Comparison of ENCODE assay signal across 8 mouse cellular contexts in the genomic region with DNA sequence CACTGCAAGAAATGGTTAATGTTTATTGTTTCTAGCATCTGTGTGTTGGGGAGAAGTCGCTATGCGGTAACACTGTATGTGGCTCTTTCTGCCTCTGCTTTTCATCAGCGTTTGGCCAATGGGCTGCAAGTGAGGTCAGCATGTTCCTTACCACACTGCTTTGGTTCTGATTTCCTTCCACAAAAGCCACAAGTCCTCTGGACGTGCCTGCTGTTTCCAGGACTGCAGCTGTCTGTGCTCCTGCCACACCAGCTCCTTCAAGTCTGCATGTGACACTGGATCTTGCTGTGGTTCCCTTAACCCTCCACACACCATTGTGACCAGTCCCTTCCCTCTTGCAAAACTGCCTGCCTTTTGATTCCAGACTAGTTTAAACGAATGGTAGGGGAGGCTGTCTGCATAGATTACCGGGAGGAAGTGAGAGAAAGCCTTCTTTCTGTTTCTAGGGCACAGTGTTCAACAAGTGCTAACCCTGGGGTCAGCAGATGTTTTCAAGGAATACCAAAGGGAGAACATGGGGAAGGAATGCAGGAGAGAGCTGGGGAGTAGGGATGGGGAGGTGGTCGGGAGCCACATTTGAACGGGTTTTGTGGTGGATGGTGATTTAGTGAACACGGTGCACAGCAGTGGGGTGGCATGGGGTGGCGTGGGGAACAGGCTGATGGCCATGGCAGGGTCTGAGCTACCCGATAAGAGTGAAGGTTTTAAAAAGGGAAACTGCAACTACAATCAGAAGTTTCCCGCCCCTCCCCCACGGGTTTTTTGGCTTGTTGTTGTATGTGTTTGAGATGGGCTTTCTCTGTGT. TPM values are rescaled to one million over a fixed set of nuclear protein-coding genes. Genes with fewer than 3 reads are reported as not detected.
DNase-seq lines count a peak whose midpoint lies in the region; ATAC-seq and TF ChIP-seq lines count a peak whose summit lies in the region.

No protein-coding gene starts in this region.

- peak overlapping the region; percentile 23 for H3K9ac ChIP-seq in forebrain, embryonic 13.5 days
- peak overlapping the region; percentile 76 for H3K9ac ChIP-seq in hindbrain, embryonic 13.5 days
- peak overlapping the region; percentile 50; the same call in 1 of the 2 replicates for H3K9ac ChIP-seq in midbrain, embryonic 15.5 days

- TF ChIP-seq CTCF in thymus, adult 2 months (IDR thresholded peaks at IDR 0.05; ENCODE audit: borderline replicate concordance, control insufficient read depth, extremely low read depth, insufficient read depth, low read length, poor library complexity) = no peak

- H3K9me3 ChIP-seq in forebrain, embryonic 13.5 days (replicated peaks) = no peaks in the 10 kb centered on the region
- H3K9me3 ChIP-seq in hindbrain, embryonic 13.5 days = no peaks in the 10 kb centered on the region
- no peaks in the 10 kb centered on the region for H3K9me3 ChIP-seq in midbrain, embryonic 15.5 days

- no peak for TF ChIP-seq POLR2A in thymus, adult 2 months (IDR thresholded peaks at IDR 0.05; ENCODE audit: control insufficient read depth, extremely low read depth, insufficient read depth, low read length, poor library complexity)

- H3K27ac ChIP-seq in forebrain, embryonic 13.5 days = peak overlapping the region; percentile 100
- peak overlapping the region; percentile 100 for H3K27ac ChIP-seq in hindbrain, embryonic 13.5 days
- H3K27ac ChIP-seq in midbrain, embryonic 15.5 days = peak overlapping the region; percentile 99
- peak overlapping the region; percentile 71 for H3K27ac ChIP-seq in thymus, adult 2 months (ENCODE audit: control insufficient read depth, insufficient read depth, low read length)

- H3K27me3 ChIP-seq in forebrain, embryonic 13.5 days = no peaks in the 10 kb centered on the region
- no peaks in the 10 kb centered on the region for H3K27me3 ChIP-seq in hindbrain, embryonic 13.5 days
- no peaks in the 10 kb centered on the region for H3K27me3 ChIP-seq in midbrain, embryonic 15.5 days (replicated peaks)
- H3K27me3 ChIP-seq in thymus, adult 2 months (ENCODE audit: control insufficient read depth, insufficient read depth, low read length) = no peaks in the 10 kb centered on the region

- peak overlapping the region; percentile 64 for H3K4me2 ChIP-seq in forebrain, embryonic 13.5 days
- peak overlapping the region; percentile 55 for H3K4me2 ChIP-seq in hindbrain, embryonic 13.5 days
- peak overlapping the region; percentile 55 for H3K4me2 ChIP-seq in midbrain, embryonic 15.5 days

- peak; percentile 51 to 57 for DNase-seq in cerebellum, postnatal 10 days
- no peak for DNase-seq in cerebellum, adult 11 months
- DNase-seq in T-cell, adult 2 months (ENCODE audit: low spot score) = peak; percentile 68
- DNase-seq in liver = peak; percentile 31
- peak; percentile 48 for DNase-seq in thymus, adult 2 months

- peaks cover 39% of the 10 kb centered on the region for H3K4me1 ChIP-seq in forebrain, embryonic 13.5 days
- H3K4me1 ChIP-seq in hindbrain, embryonic 13.5 days (replicated peaks) = peaks cover 40% of the 10 kb centered on the region
- H3K4me1 ChIP-seq in midbrain, embryonic 15.5 days = peaks cover 42% of the 10 kb centered on the region
- H3K4me1 ChIP-seq in thymus, adult 2 months (replicated peaks; ENCODE audit: control insufficient read depth, insufficient read depth, low read length) = peaks cover 23% of the 10 kb centered on the region

- peak; percentile 20; the same call in 1 of the 2 replicates for ATAC-seq in forebrain, embryonic 13.5 days
- 0 out of 2 replicates have a peak, but pooled peaks have one; percentile 19 for ATAC-seq in hindbrain, embryonic 13.5 days (ENCODE audit: low FRiP score)
- peak; percentile 22 for ATAC-seq in midbrain, embryonic 15.5 days (replicated peaks)

- no peak overlapping the region for H3K4me3 ChIP-seq in forebrain, embryonic 13.5 days
- H3K4me3 ChIP-seq in hindbrain, embryonic 13.5 days = no peak overlapping the region
- H3K4me3 ChIP-seq in midbrain, embryonic 15.5 days = no peak overlapping the region
- H3K4me3 ChIP-seq in thymus, adult 2 months (ENCODE audit: control insufficient read depth, insufficient read depth, low read length) = peak overlapping the region; percentile 22

- H3K36me3 ChIP-seq in forebrain, embryonic 13.5 days (ENCODE audit: poor library complexity, severe bottlenecking) = no peaks in the 10 kb centered on the region
- no peaks in the 10 kb centered on the region for H3K36me3 ChIP-seq in hindbrain, embryonic 13.5 days
- H3K36me3 ChIP-seq in midbrain, embryonic 15.5 days (replicated peaks) = no peaks in the 10 kb centered on the region
- no peaks in the 10 kb centered on the region for H3K36me3 ChIP-seq in thymus, adult 2 months (ENCODE audit: control insufficient read depth, insufficient read depth, low read length)

- 7% methylated on average over 13 of the region's 13 CpGs for WGBS in forebrain, embryonic 13.5 days
- 6% methylated on average over 13 of the region's 13 CpGs for WGBS in hindbrain, embryonic 13.5 days
- 6% methylated on average over 13 of the region's 13 CpGs for WGBS in midbrain, embryonic 15.5 days
- WGBS in thymus, adult 2 months = 5% methylated on average over 13 of the region's 13 CpGs

RNA-seq across cellular contexts. Expression of a gene that starts 7.9 kb away (rescaled TPM):
- polyA plus RNA-seq in forebrain, embryonic 13.5 days (2015; fragmentation: Nextera tagmentation; extraction: Ambion mirVana) = 304 and 326 TPM in 2 replicates
- polyA plus RNA-seq in hindbrain, embryonic 13.5 days (2015; fragmentation: Nextera tagmentation; extraction: Ambion mirVana) = 374 and 390 TPM in 2 replicates
- polyA plus RNA-seq in midbrain, embryonic 15.5 days (2015; fragmentation: Nextera tagmentation; extraction: Ambion mirVana) = 452 and 467 TPM in 2 replicates
- polyA plus RNA-seq in thymus, adult 2 months (2012; rRNA removed) = 12.3 and 14.0 TPM in 2 replicates

Comparison
In these comparisons a context has a peak if more than half of its experiments do, and no peak if none do; other contexts are left out.
1. H3K9ac ChIP-seq: peak in every context shown above with its lines; median percentile 76 in hindbrain, embryonic 13.5 days; 50 in midbrain, embryonic 15.5 days; 23 in forebrain, embryonic 13.5 days.
2. RNA of a gene that starts 7.9 kb away (polyA plus RNA-seq): 452 to 467 TPM in midbrain, embryonic 15.5 days, 374 to 390 TPM in hindbrain, embryonic 13.5 days and 304 to 326 TPM in forebrain, embryonic 13.5 days; 12.3 to 14.0 TPM in thymus, adult 2 months; every median in the first group is over 10 times any median in the second.
3. Peak in every context shown above with its lines, with median percentiles within 50 percentile points of each other: ATAC-seq, H3K27ac ChIP-seq and H3K4me2 ChIP-seq.